15 mouse cellular contexts compared by ENCODE assay signal in genomic region chr11:120139309-120139731, GRCm38 (mm10). TPM values are rescaled to one million over a fixed set of nuclear protein-coding genes. Genes with fewer than 3 reads are reported as not detected.
DNase-seq lines count a peak whose midpoint lies in the region; ATAC-seq lines count a peak whose summit lies in the region.
"Had no signal": no experiment of that assay in that cellular context is flagged by ENCODE, and none has a peak within 500 bp of the region (broad histone marks: within the 10 kb centered on the region; RNA-seq: fewer than 3 reads in every experiment).

No protein-coding gene starts in this region.

- intact Hi-C loops in left cerebral cortex, postnatal 10 days (cut with DNase I), result no loop called here

- no peak overlapping the region for H3K4me2 ChIP-seq in liver, embryonic 13.5 days
- H3K4me2 ChIP-seq in intestine, embryonic 16.5 days (ENCODE audit: low read depth, low read length), result no peak overlapping the region
- H3K4me2 ChIP-seq: hindbrain, embryonic 15.5 days had no signal

- H3K36me3 ChIP-seq in liver, embryonic 13.5 days, result peaks cover 54% of the 10 kb centered on the region
- H3K36me3 ChIP-seq in intestine, embryonic 16.5 days (ENCODE audit: control insufficient read depth, insufficient read depth, low read length), result peaks cover 7% of the 10 kb centered on the region; the same call in 1 of the 2 replicates

- ATAC-seq in frontal cortex, adult (ENCODE audit: low TSS enrichment), result peak; percentile 56
- 0 out of 2 replicates have a peak, but pooled peaks have one; percentile 1 for ATAC-seq in liver, embryonic 13.5 days (ENCODE audit: low read depth)
- ATAC-seq in intestine, embryonic 16.5 days, result no peak

- H3K27me3 ChIP-seq in liver, embryonic 13.5 days, result no peaks in the 10 kb centered on the region
- H3K27me3 ChIP-seq in intestine, embryonic 16.5 days (replicated peaks; ENCODE audit: control insufficient read depth, insufficient read depth, low read length), result no peaks in the 10 kb centered on the region
- H3K27me3 ChIP-seq: hindbrain, embryonic 15.5 days had no signal

- peaks cover 86% of the 10 kb centered on the region for H3K4me1 ChIP-seq in liver, embryonic 13.5 days (replicated peaks)
- peaks cover 46% of the 10 kb centered on the region for H3K4me1 ChIP-seq in intestine, embryonic 16.5 days (ENCODE audit: control insufficient read depth, insufficient read depth, low read length)

- no peak for DNase-seq in frontal cortex, postnatal 14 days (ENCODE audit: low spot score in 2 of 2)
- DNase-seq in left cerebral cortex, adult 18-20 months (ENCODE audit: low spot score in 2 of 2), result peak; percentile 35 to 40
- DNase-seq in left cerebral cortex, postnatal 10 days (ENCODE audit: extremely low spot score in 1 of 2, low spot score in 2 of 2), result no peak
- peak; percentile 34 for DNase-seq in CD4-positive, CD25-positive, alpha-beta regulatory T cell, adult 2 months (ENCODE audit: low read depth, low spot score)
- no peak for DNase-seq in liver, embryonic 13.5 days
- DNase-seq in kidney, adult 9 months, result no peak
- DNase-seq: cerebellum, adult 11-12 months; gastrocnemius, postnatal 14 days; left cerebral cortex, postnatal 4 days; lung, adult 2 months; thymus, postnatal 25 days had no signal

- H3K27ac ChIP-seq in liver, embryonic 13.5 days, result 0 out of 2 replicates have a peak overlapping the region, but pooled peaks have one; percentile 9
- H3K27ac ChIP-seq in intestine, embryonic 16.5 days (ENCODE audit: low read length), result no peak overlapping the region
- H3K27ac ChIP-seq: hindbrain, embryonic 15.5 days; kidney, postnatal 0 days had no signal

- no peak overlapping the region for H3K4me3 ChIP-seq in liver, embryonic 13.5 days (replicated peaks)
- H3K4me3 ChIP-seq in intestine, embryonic 16.5 days (ENCODE audit: low read length), result no peak overlapping the region
- H3K4me3 ChIP-seq: hindbrain, embryonic 15.5 days had no signal

- peak overlapping the region; percentile 31 for H3K9ac ChIP-seq in liver, embryonic 13.5 days
- no peak overlapping the region for H3K9ac ChIP-seq in intestine, embryonic 16.5 days (ENCODE audit: low read depth, low read length)
- H3K9ac ChIP-seq: hindbrain, embryonic 15.5 days had no signal

- WGBS in liver, embryonic 13.5 days (ENCODE audit: insufficient replicate concordance), result 13% methylated on average over 10 of the region's 10 CpGs
- 76% methylated on average over 10 of the region's 10 CpGs for WGBS in intestine, embryonic 16.5 days

- H3K9me3 ChIP-seq in liver, embryonic 13.5 days (replicated peaks), result no peaks in the 10 kb centered on the region
- H3K9me3 ChIP-seq in intestine, embryonic 16.5 days (ENCODE audit: control insufficient read depth, low read length), result no peaks in the 10 kb centered on the region
- H3K9me3 ChIP-seq: hindbrain, embryonic 15.5 days had no signal

RNA-seq across cellular contexts. Expression of gene Slc38a10, which starts 11.8 kb away (rescaled TPM):
- total RNA-seq in left cerebral cortex, adult 18-20 months (2021), result 10 to 100 TPM; 82.6 to 83.9 TPM
- 100 to 1,000 TPM; 107 to 118 TPM for total RNA-seq in left cerebral cortex, postnatal 10 days (2021)
- 35.5 and 38.3 TPM in 2 replicates for polyA plus RNA-seq in liver, embryonic 13.5 days (2015; fragmentation: Nextera tagmentation; extraction: Ambion mirVana)
- 84.6 and 91.4 TPM in 2 replicates for polyA plus RNA-seq in intestine, embryonic 16.5 days (2015; fragmentation: Nextera tagmentation; extraction: Ambion mirVana)

RNA-seq across cellular contexts. Expression of gene Ndufaf8, which starts 40.6 kb away (rescaled TPM):
- 10 to 100 TPM; 41.5 to 43.4 TPM for total RNA-seq in left cerebral cortex, adult 18-20 months (2021)
- total RNA-seq in left cerebral cortex, postnatal 10 days (2021), result 10 to 100 TPM; 28.6 to 32.9 TPM
- 46.5 and 52.1 TPM in 2 replicates for polyA plus RNA-seq in liver, embryonic 13.5 days (2015; fragmentation: Nextera tagmentation; extraction: Ambion mirVana)
- polyA plus RNA-seq in intestine, embryonic 16.5 days (2015; fragmentation: Nextera tagmentation; extraction: Ambion mirVana), result 113 and 119 TPM in 2 replicates

RNA-seq across cellular contexts. Expression of gene Tepsin, which starts 40.8 kb away (rescaled TPM):
- 10 to 100 TPM; 14.8 TPM for total RNA-seq in left cerebral cortex, adult 18-20 months (2021)
- total RNA-seq in left cerebral cortex, postnatal 10 days (2021), result 10 to 100 TPM; 17.5 to 21.4 TPM
- polyA plus RNA-seq in liver, embryonic 13.5 days (2015; fragmentation: Nextera tagmentation; extraction: Ambion mirVana), result 5.2 and 6.9 TPM in 2 replicates
- 21.1 and 22.5 TPM in 2 replicates for polyA plus RNA-seq in intestine, embryonic 16.5 days (2015; fragmentation: Nextera tagmentation; extraction: Ambion mirVana)

RNA-seq across cellular contexts. Expression of gene Cep131, which starts 52.7 kb away (rescaled TPM):
- 10 to 100 TPM; 20.6 to 31.9 TPM for total RNA-seq in left cerebral cortex, adult 18-20 months (2021)
- total RNA-seq in left cerebral cortex, postnatal 10 days (2021), result 10 to 100 TPM; 37.1 to 38.2 TPM
- 4.8 and 5.1 TPM in 2 replicates for polyA plus RNA-seq in liver, embryonic 13.5 days (2015; fragmentation: Nextera tagmentation; extraction: Ambion mirVana)
- polyA plus RNA-seq in intestine, embryonic 16.5 days (2015; fragmentation: Nextera tagmentation; extraction: Ambion mirVana), result 12.0 and 12.2 TPM in 2 replicates

Comparison
In these comparisons a context has a peak if more than half of its experiments do, and no peak if none do; other contexts are left out.
1. DNase-seq: peak in left cerebral cortex, adult 18-20 months (2 of 2) and CD4-positive, CD25-positive, alpha-beta regulatory T cell, adult 2 months (single experiment); none in frontal cortex, postnatal 14 days (0 of 2), left cerebral cortex, postnatal 10 days (0 of 2), liver, embryonic 13.5 days (single experiment) and kidney, adult 9 months (single experiment).